Mouse (Mus musculus): ENCODE data around the gene Kif6. TPM values are rescaled to one million over a fixed set of nuclear protein-coding genes. Genes with fewer than 3 reads are reported as not detected.

Gene Kif6
- total and polyA plus RNA-seq, 3 experiments = 2.1 to 2.6 (median 2.3) TPM

- no peak for DNase-seq
- no peaks in the 10 kb centered on the region for H3K4me1 ChIP-seq (ENCODE audit: control insufficient read depth, insufficient read depth, low read length)
- no peak overlapping the region for H3K9ac ChIP-seq (ENCODE audit: low read depth, low read length)
- intact Hi-C loops (cut with DNase I) = no loop called here
- 61% methylated on average over 11 of the region's 11 CpGs for WGBS
- no peak overlapping the region for H3K27ac ChIP-seq
- no peaks in the 10 kb centered on the region for H3K79me2 ChIP-seq (replicated peaks; ENCODE audit: control insufficient read depth, insufficient read depth, low read length)
- no peaks in the 10 kb centered on the region for H3K36me3 ChIP-seq (ENCODE audit: control insufficient read depth, insufficient read depth, low read length)
- no peak overlapping the region for H3K4me3 ChIP-seq
- no peaks in the 10 kb centered on the region for H3K27me3 ChIP-seq (ENCODE audit: control insufficient read depth, insufficient read depth, low read length)
- TF ChIP-seq EP300 (IDR thresholded peaks at IDR 0.05; ENCODE audit: insufficient read depth, low read depth, low read length) (no peak), CTCF (IDR thresholded peaks at IDR 0.05) (no peak)
Measured at GRCm38 (mm10) chr17:49885035-49885434, 270.1 kb downstream of the Kif6 start.

- Histone ChIP-seq H3K4me3 (no peak overlapping the region), H3K4me1 (ENCODE audit: control insufficient read depth, insufficient read depth, low read length) (no peaks in the 10 kb centered on the region), H3K79me2 (replicated peaks; ENCODE audit: control insufficient read depth, insufficient read depth, low read length) (no peaks in the 10 kb centered on the region), H3K36me3 (ENCODE audit: control insufficient read depth, insufficient read depth, low read length) (no peaks in the 10 kb centered on the region), H3K27ac (no peak overlapping the region), H3K27me3 (ENCODE audit: control insufficient read depth, insufficient read depth, low read length) (no peaks in the 10 kb centered on the region), H3K9ac (ENCODE audit: low read depth, low read length) (no peak overlapping the region)
- WGBS = 63% methylated on average over 7 of the region's 7 CpGs
- no peak for DNase-seq
- intact Hi-C loops (cut with DNase I) = no loop called here
- TF ChIP-seq POLR2A (IDR thresholded peaks at IDR 0.05; ENCODE audit: insufficient read depth, low read depth, low read length) (no peak), CTCF (IDR thresholded peaks at IDR 0.05) (0 out of 2 replicates have a peak, but pooled peaks have one; percentile 19), EP300 (IDR thresholded peaks at IDR 0.05; ENCODE audit: insufficient read depth, low read depth, low read length) (no peak)
Measured at GRCm38 (mm10) chr17:49889629-49890028, 274.7 kb downstream of the Kif6 start.

- no peak for DNase-seq
- intact Hi-C loops (cut with DNase I) = no loop called here
- Histone ChIP-seq H3K36me3 (ENCODE audit: control insufficient read depth, insufficient read depth, low read length) (no peaks in the 10 kb centered on the region), H3K4me1 (ENCODE audit: control insufficient read depth, insufficient read depth, low read length) (no peaks in the 10 kb centered on the region), H3K9ac (ENCODE audit: low read depth, low read length) (no peak overlapping the region), H3K4me3 (no peak overlapping the region), H3K27ac (no peak overlapping the region), H3K79me2 (replicated peaks; ENCODE audit: control insufficient read depth, insufficient read depth, low read length) (no peaks in the 10 kb centered on the region), H3K27me3 (ENCODE audit: control insufficient read depth, insufficient read depth, low read length) (no peaks in the 10 kb centered on the region)
- 81% methylated on average over 16 of the region's 16 CpGs for WGBS
- TF ChIP-seq CTCF (IDR thresholded peaks at IDR 0.05) (no peak), POLR2A (IDR thresholded peaks at IDR 0.05; ENCODE audit: insufficient read depth, low read depth, low read length) (no peak)
Measured at GRCm38 (mm10) chr17:49890861-49891260, 275.9 kb downstream of the Kif6 start.

- whole genome bisulfite sequencing = 83% methylated on average over 6 of the region's 6 CpGs
- intact Hi-C loops (cut with DNase I) = no loop called here
Measured at GRCm38 (mm10) chr17:49892390-49892789, 277.5 kb downstream of the Kif6 start.

GRCm38 (mm10) chr17:49894471-49894870 lies 279.5 kb downstream of the Kif6 start:
- WGBS = 69% methylated on average over 6 of the region's 6 CpGs
- DNase-seq = no peak
- H3K4me1 ChIP-seq (ENCODE audit: control insufficient read depth, insufficient read depth, low read length) = no peaks in the 10 kb centered on the region
- intact Hi-C loops (cut with DNase I) = no loop called here
- TF ChIP-seq CTCF (IDR thresholded peaks at IDR 0.05) (no peak), POLR2A (IDR thresholded peaks at IDR 0.05; ENCODE audit: insufficient read depth, low read depth, low read length) (no peak), EP300 (IDR thresholded peaks at IDR 0.05; ENCODE audit: insufficient read depth, low read depth, low read length) (no peak)
- H3K27ac ChIP-seq = no peak overlapping the region
- no peak overlapping the region for H3K4me3 ChIP-seq
- no peaks in the 10 kb centered on the region for H3K27me3 ChIP-seq (ENCODE audit: control insufficient read depth, insufficient read depth, low read length)
- no peaks in the 10 kb centered on the region for H3K36me3 ChIP-seq (ENCODE audit: control insufficient read depth, insufficient read depth, low read length)
- no peaks in the 10 kb centered on the region for H3K79me2 ChIP-seq (replicated peaks; ENCODE audit: control insufficient read depth, insufficient read depth, low read length)
- H3K9ac ChIP-seq (ENCODE audit: low read depth, low read length) = no peak overlapping the region

More at GRCm38 (mm10) chr17:49892390-49892789, 277.5 kb downstream of the Kif6 start:
- Histone ChIP-seq H3K27ac (no peak overlapping the region), H3K79me2 (replicated peaks; ENCODE audit: control insufficient read depth, insufficient read depth, low read length) (no peaks in the 10 kb centered on the region), H3K4me3 (no peak overlapping the region), H3K9ac (ENCODE audit: low read depth, low read length) (no peak overlapping the region), H3K4me1 (ENCODE audit: control insufficient read depth, insufficient read depth, low read length) (no peaks in the 10 kb centered on the region), H3K36me3 (ENCODE audit: control insufficient read depth, insufficient read depth, low read length) (no peaks in the 10 kb centered on the region), H3K27me3 (ENCODE audit: control insufficient read depth, insufficient read depth, low read length) (no peaks in the 10 kb centered on the region)
- no peak for DNase-seq
- TF ChIP-seq POLR2A (IDR thresholded peaks at IDR 0.05; ENCODE audit: insufficient read depth, low read depth, low read length) = no peak
- no peak for TF ChIP-seq EP300 (IDR thresholded peaks at IDR 0.05; ENCODE audit: insufficient read depth, low read depth, low read length)
- no peak for TF ChIP-seq CTCF (IDR thresholded peaks at IDR 0.05)

- intact Hi-C loops (cut with DNase I) = loop anchor here (1.0 to 5.0 kb wide), 2 partner anchors 367 to 431 kb away; no protein-coding TSS in a partner anchor
Measured at GRCm38 (mm10) chr17:49898849-49899331, 284.0 kb downstream of the Kif6 start.

More at GRCm38 (mm10) chr17:49898849-49899331, 284.0 kb downstream of the Kif6 start:
- Histone ChIP-seq H3K36me3 (ENCODE audit: control insufficient read depth, insufficient read depth, low read length) (no peaks in the 10 kb centered on the region), H3K27me3 (ENCODE audit: control insufficient read depth, insufficient read depth, low read length) (no peaks in the 10 kb centered on the region), H3K4me3 (no peak overlapping the region), H3K79me2 (replicated peaks; ENCODE audit: control insufficient read depth, insufficient read depth, low read length) (no peaks in the 10 kb centered on the region), H3K9ac (ENCODE audit: low read depth, low read length) (no peak overlapping the region), H3K27ac (no peak overlapping the region), H3K4me1 (ENCODE audit: control insufficient read depth, insufficient read depth, low read length) (no peaks in the 10 kb centered on the region)
- peak; percentile 73; the same call in 1 of the 2 replicates for TF ChIP-seq EP300 (IDR thresholded peaks at IDR 0.05; ENCODE audit: insufficient read depth, low read depth, low read length)
- TF ChIP-seq CTCF (IDR thresholded peaks at IDR 0.05) = peak; percentile 88
- TF ChIP-seq POLR2A (IDR thresholded peaks at IDR 0.05; ENCODE audit: insufficient read depth, low read depth, low read length) = no peak
- peak; percentile 53 to 79 for DNase-seq
- 13% methylated on average over 7 of the region's 7 CpGs for WGBS

Data from heart, adult 2 months (tissue).